Mouse (Mus musculus) heart, embryonic 10.5 days (tissue): Measurements from ENCODE around the gene Tmem132d. TPM values are rescaled to one million over a fixed set of nuclear protein-coding genes. Genes with fewer than 3 reads are reported as not detected.
A peak's percentile ranks its signal among the peaks of the same experiment; 100 is the strongest.

ENCODE experiments used
- DNase-seq: peaks from one replicate; pipeline ENCODE4 v3.0.0-alpha.2; 2017; ENCODE audit warnings: low spot score
- H3K27ac ChIP-seq: fragments of 300-500 bp; sonication (generic); 2 replicates; pipeline ENCODE4 v1.5.1; 2016; ENCODE audit warnings: mild to moderate bottlenecking
- H3K27me3 ChIP-seq: fragments of 300-500 bp; sonication (generic); 2 replicates; pipeline ENCODE4 v1.6.1; 2016; ENCODE audit warnings: mild to moderate bottlenecking; ENCODE audit not compliant: poor library complexity, insufficient read depth, severe bottlenecking
- H3K36me3 ChIP-seq: fragments of 300-500 bp; sonication (generic); 2 replicates; pipeline ENCODE4 v1.6.1; 2016; ENCODE audit warnings: mild to moderate bottlenecking, moderate library complexity
- H3K4me1 ChIP-seq: fragments of 300-500 bp; sonication (generic); 2 replicates; pipeline ENCODE4 v1.6.1; 2016; ENCODE audit warnings: mild to moderate bottlenecking
- H3K4me3 ChIP-seq: fragments of 300-500 bp; sonication (generic); 2 replicates; pipeline ENCODE4 v1.5.1; 2016; ENCODE audit warnings: mild to moderate bottlenecking, moderate library complexity
- H3K9me3 ChIP-seq: fragments of 300-500 bp; sonication (generic); 2 replicates; pipeline ENCODE4 v1.6.1; 2016; ENCODE audit warnings: mild to moderate bottlenecking, moderate library complexity
- WGBS: fragments of 180-500 bp; shearing (Covaris S2); methylation state at CpG from one replicate; pipeline ENCODE4 v1.1.7; 2016; 5-methylcytosine and 5-hydroxymethylcytosine counted together
- polyA plus RNA-seq: library from polyadenylated mRNA; unstranded; fragments of >200 nt; fragmentation: Nextera tagmentation; extraction: Ambion mirVana; gene quantifications from 2 replicates; pipeline ENCODE4 v1.2.1, GENCODE M21; 2016

Gene Tmem132d
- polyA plus RNA-seq, 1 experiment from 2014 or later: 0.29 TPM

- H3K27me3 ChIP-seq: no peaks in the 10 kb centered on the region
- H3K4me1 ChIP-seq: no peaks in the 10 kb centered on the region
- no peak for DNase-seq
- no peak overlapping the region for H3K4me3 ChIP-seq
- H3K36me3 ChIP-seq: no peaks in the 10 kb centered on the region
- H3K9me3 ChIP-seq: no peaks in the 10 kb centered on the region
- H3K27ac ChIP-seq: no peak overlapping the region
- WGBS: 56% methylated on average over 1 of the region's 1 CpGs
Measured at GRCm38 (mm10) chr5:127830831-127831230, 602.0 kb downstream of the Tmem132d start.

- no peaks in the 10 kb centered on the region for H3K27me3 ChIP-seq
- H3K27ac ChIP-seq: no peak overlapping the region
- H3K36me3 ChIP-seq: no peaks in the 10 kb centered on the region
- H3K4me3 ChIP-seq: no peak overlapping the region
- DNase-seq: no peak
- 81% methylated on average over 6 of the region's 6 CpGs for WGBS
- H3K9me3 ChIP-seq: no peaks in the 10 kb centered on the region
- no peaks in the 10 kb centered on the region for H3K4me1 ChIP-seq
Measured at GRCm38 (mm10) chr5:127828756-127829155, 604.1 kb downstream of the Tmem132d start.

- Histone ChIP-seq H3K4me1 (no peaks in the 10 kb centered on the region), H3K4me3 (no peak overlapping the region), H3K27ac (no peak overlapping the region), H3K9me3 (no peaks in the 10 kb centered on the region), H3K27me3 (no peaks in the 10 kb centered on the region), H3K36me3 (no peaks in the 10 kb centered on the region)
- no peak for DNase-seq
- WGBS: 32% methylated on average over 1 of the region's 1 CpGs
Measured at GRCm38 (mm10) chr5:127821960-127822359, 610.9 kb downstream of the Tmem132d start.

GRCm38 (mm10) chr5:127815292-127815691 lies 617.6 kb downstream of the Tmem132d start:
- 80% methylated on average over 8 of the region's 8 CpGs for WGBS
- no peak overlapping the region for H3K4me3 ChIP-seq
- no peaks in the 10 kb centered on the region for H3K36me3 ChIP-seq
- DNase-seq: no peak
- no peaks in the 10 kb centered on the region for H3K4me1 ChIP-seq
- no peaks in the 10 kb centered on the region for H3K27me3 ChIP-seq
- no peak overlapping the region for H3K27ac ChIP-seq
- H3K9me3 ChIP-seq: no peaks in the 10 kb centered on the region

- Histone ChIP-seq H3K36me3 (no peaks in the 10 kb centered on the region), H3K4me1 (no peaks in the 10 kb centered on the region), H3K4me3 (no peak overlapping the region), H3K27ac (no peak overlapping the region), H3K27me3 (no peaks in the 10 kb centered on the region), H3K9me3 (no peaks in the 10 kb centered on the region)
- WGBS: 68% methylated on average over 3 of the region's 3 CpGs
- no peak for DNase-seq
Measured at GRCm38 (mm10) chr5:127807419-127807818, 625.5 kb downstream of the Tmem132d start.

- H3K27ac ChIP-seq: no peak overlapping the region
- no peaks in the 10 kb centered on the region for H3K27me3 ChIP-seq
- no peak for DNase-seq
- no peak overlapping the region for H3K4me3 ChIP-seq
- no peaks in the 10 kb centered on the region for H3K4me1 ChIP-seq
- WGBS: 80% methylated on average over 12 of the region's 12 CpGs
- H3K36me3 ChIP-seq: no peaks in the 10 kb centered on the region
- H3K9me3 ChIP-seq: no peaks in the 10 kb centered on the region
Measured at GRCm38 (mm10) chr5:127806850-127807249, 626.0 kb downstream of the Tmem132d start.

GRCm38 (mm10) chr5:127800907-127801306 lies 632.0 kb downstream of the Tmem132d start:
- no peaks in the 10 kb centered on the region for H3K9me3 ChIP-seq
- H3K4me3 ChIP-seq: no peak overlapping the region
- no peaks in the 10 kb centered on the region for H3K36me3 ChIP-seq
- DNase-seq: no peak
- H3K27me3 ChIP-seq: no peaks in the 10 kb centered on the region
- no peak overlapping the region for H3K27ac ChIP-seq
- H3K4me1 ChIP-seq: no peaks in the 10 kb centered on the region
- WGBS: 60% methylated on average over 4 of the region's 4 CpGs

- 65% methylated on average over 5 of the region's 5 CpGs for WGBS
- no peaks in the 10 kb centered on the region for H3K36me3 ChIP-seq
- no peak for DNase-seq
Measured at GRCm38 (mm10) chr5:127781221-127781620, 651.7 kb downstream of the Tmem132d start.

GRCm38 (mm10) chr5:127775749-127776148 lies 657.1 kb downstream of the Tmem132d start:
- H3K27ac ChIP-seq: no peak overlapping the region
- no peaks in the 10 kb centered on the region for H3K36me3 ChIP-seq
- no peak overlapping the region for H3K4me3 ChIP-seq
- DNase-seq: no peak
- H3K27me3 ChIP-seq: no peaks in the 10 kb centered on the region
- WGBS: 65% methylated on average over 7 of the region's 7 CpGs
- peaks cover 7% of the 10 kb centered on the region for H3K9me3 ChIP-seq
- H3K4me1 ChIP-seq: no peaks in the 10 kb centered on the region

More at GRCm38 (mm10) chr5:127781221-127781620, 651.7 kb downstream of the Tmem132d start:
- no peak overlapping the region for H3K4me3 ChIP-seq
- no peaks in the 10 kb centered on the region for H3K27me3 ChIP-seq
- H3K27ac ChIP-seq: no peak overlapping the region
- H3K4me1 ChIP-seq: no peaks in the 10 kb centered on the region
- H3K9me3 ChIP-seq: peaks cover 7% of the 10 kb centered on the region

- H3K9me3 ChIP-seq: no peaks in the 10 kb centered on the region
- WGBS: 62% methylated on average over 4 of the region's 4 CpGs
Measured at GRCm38 (mm10) chr5:127758576-127758975, 674.3 kb downstream of the Tmem132d start.

GRCm38 (mm10) chr5:127756671-127757423 lies 676.0 kb downstream of the Tmem132d start:
- WGBS: 89% methylated on average over 4 of the region's 4 CpGs
- DNase-seq: peak; percentile 58
- Histone ChIP-seq H3K4me1 (0 out of 2 replicates have a peak, but pooled peaks cover 2% of the 10 kb centered on the region), H3K9me3 (no peaks in the 10 kb centered on the region), H3K36me3 (no peaks in the 10 kb centered on the region), H3K27me3 (no peaks in the 10 kb centered on the region), H3K4me3 (no peak overlapping the region), H3K27ac (no peak overlapping the region)

More at GRCm38 (mm10) chr5:127758576-127758975, 674.3 kb downstream of the Tmem132d start:
- Histone ChIP-seq H3K4me1 (no peaks in the 10 kb centered on the region), H3K27me3 (no peaks in the 10 kb centered on the region), H3K4me3 (no peak overlapping the region), H3K36me3 (no peaks in the 10 kb centered on the region), H3K27ac (no peak overlapping the region)
- DNase-seq: peak; percentile 62

- Histone ChIP-seq H3K36me3 (no peaks in the 10 kb centered on the region), H3K4me3 (no peak overlapping the region), H3K4me1 (0 out of 2 replicates have a peak, but pooled peaks cover 9% of the 10 kb centered on the region), H3K9me3 (no peaks in the 10 kb centered on the region), H3K27ac (no peak overlapping the region), H3K27me3 (no peaks in the 10 kb centered on the region)
- 78% methylated on average over 3 of the region's 3 CpGs for WGBS
- DNase-seq: peak; percentile 75
Measured at GRCm38 (mm10) chr5:127756011-127756410, 676.9 kb downstream of the Tmem132d start.

- Histone ChIP-seq H3K4me3 (no peak overlapping the region), H3K9me3 (no peaks in the 10 kb centered on the region), H3K27ac (no peak overlapping the region), H3K4me1 (0 out of 2 replicates have a peak, but pooled peaks cover 14% of the 10 kb centered on the region), H3K36me3 (no peaks in the 10 kb centered on the region), H3K27me3 (no peaks in the 10 kb centered on the region)
- no peak for DNase-seq
- 83% methylated on average over 4 of the region's 4 CpGs for WGBS
Measured at GRCm38 (mm10) chr5:127755594-127755993, 677.3 kb downstream of the Tmem132d start.
